Mouse (Mus musculus) forebrain, embryonic 16.5 days (tissue): Measurements from ENCODE around the gene Rps12-ps3. TPM values are rescaled to one million over a fixed set of nuclear protein-coding genes. Genes with fewer than 3 reads are reported as not detected.

Source experiments
- ATAC-seq: fragments of 200-750 bp; cut with Nextera tagmentation; 2 replicates; pipeline ENCODE4 v1.8.0; 2017; ENCODE audit warnings: mild to moderate bottlenecking, moderate library complexity
- H3K27ac ChIP-seq: fragments of 300-500 bp; sonication (generic); 2 replicates; pipeline ENCODE4 v1.5.1; 2014; ENCODE audit warnings: low read length, control low read depth
- H3K27me3 ChIP-seq: fragments of 300-500 bp; sonication (generic); replicated peaks from 2 replicates; pipeline ENCODE4 v1.6.1; 2014; ENCODE audit warnings: low read length; ENCODE audit not compliant: control insufficient read depth, insufficient read depth
- H3K36me3 ChIP-seq: fragments of 300-500 bp; sonication (generic); 2 replicates; pipeline ENCODE4 v1.6.1; 2014; ENCODE audit not compliant: control insufficient read depth, insufficient read depth
- H3K4me1 ChIP-seq: fragments of 300-500 bp; sonication (generic); replicated peaks from 2 replicates; pipeline ENCODE4 v1.6.1; 2014; ENCODE audit warnings: low read length; ENCODE audit not compliant: control insufficient read depth, insufficient read depth
- H3K4me2 ChIP-seq: fragments of 300-500 bp; sonication (generic); 2 replicates; pipeline ENCODE4 v1.6.1; 2014; ENCODE audit warnings: mild to moderate bottlenecking, low read length, control low read depth
- H3K4me3 ChIP-seq: fragments of 300-500 bp; sonication (generic); replicated peaks from 2 replicates; pipeline ENCODE4 v1.5.1; 2014; ENCODE audit warnings: mild to moderate bottlenecking, low read length, control low read depth
- H3K9ac ChIP-seq: fragments of 300-500 bp; sonication (generic); replicated peaks from 2 replicates; pipeline ENCODE4 v1.6.1; 2014; ENCODE audit warnings: low read depth, low read length, control low read depth
- H3K9me3 ChIP-seq: fragments of 300-500 bp; sonication (generic); 2 replicates; pipeline ENCODE4 v1.6.1; 2016; ENCODE audit warnings: low read length; ENCODE audit not compliant: control insufficient read depth
- whole genome bisulfite sequencing: fragments of 180-500 bp; shearing (Covaris S2); extraction: QIAGEN DNeasy Blood & Tissue Kit; methylation state at CpG from one replicate; pipeline ENCODE4 v1.1.7; 2014; 5-methylcytosine and 5-hydroxymethylcytosine counted together
- polyA plus RNA-seq: library from polyadenylated mRNA; unstranded; fragments of >200 nt; fragmentation: Nextera tagmentation; extraction: Ambion mirVana; gene quantifications from 2 replicates; pipeline ENCODE4 v1.2.1, GENCODE M21; 2015

Rps12-ps3 gene
- polyA plus RNA-seq, 1 experiment from 2014 or later = 4.7 TPM

- no peaks in the 10 kb centered on the region for H3K27me3 ChIP-seq
- no peaks in the 10 kb centered on the region for H3K36me3 ChIP-seq
- no peaks in the 10 kb centered on the region for H3K4me1 ChIP-seq
- H3K9ac ChIP-seq = no peak overlapping the region
- no peak overlapping the region for H3K27ac ChIP-seq
- no peak overlapping the region for H3K4me2 ChIP-seq
- no peak for ATAC-seq
- H3K4me3 ChIP-seq = no peak overlapping the region
- 23% methylated on average over 2 of the region's 2 CpGs for WGBS
- no peaks in the 10 kb centered on the region for H3K9me3 ChIP-seq
These were observed 38.4 kb downstream of the Rps12-ps3 start for GRCm38 (mm10) chr19:59360486-59360896.

- Histone ChIP-seq H3K4me3 (no peak overlapping the region), H3K27me3 (no peaks in the 10 kb centered on the region), H3K27ac (no peak overlapping the region), H3K9me3 (no peaks in the 10 kb centered on the region), H3K36me3 (no peaks in the 10 kb centered on the region), H3K4me2 (no peak overlapping the region), H3K4me1 (no peaks in the 10 kb centered on the region), H3K9ac (no peak overlapping the region)
- ATAC-seq = no peak
- 86% methylated on average over 6 of the region's 6 CpGs for WGBS
These were observed 40.6 kb downstream of the Rps12-ps3 start for GRCm38 (mm10) chr19:59362646-59363045.

DNA sequence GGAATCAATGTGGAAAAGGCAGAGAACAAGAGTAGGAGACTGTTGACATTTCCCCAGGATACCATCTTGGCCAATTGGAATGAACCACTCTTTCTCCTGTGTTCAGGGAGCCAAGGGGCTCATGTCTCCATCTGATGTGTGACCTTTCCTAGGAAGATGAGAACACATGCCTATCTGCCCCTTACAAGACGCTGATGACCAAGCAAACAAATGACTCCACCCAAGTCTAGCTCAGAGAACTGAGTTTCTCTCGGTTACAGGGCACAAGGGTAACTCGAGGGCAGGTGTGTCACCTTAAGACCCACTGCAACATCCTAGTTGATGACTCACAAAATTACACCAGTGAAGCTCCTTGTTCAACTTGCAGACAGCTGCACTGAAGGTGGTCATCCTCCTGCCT is 41.6 kb downstream of the Rps12-ps3 start:
- Histone ChIP-seq H3K4me1 (no peaks in the 10 kb centered on the region), H3K9me3 (no peaks in the 10 kb centered on the region), H3K27me3 (no peaks in the 10 kb centered on the region), H3K4me2 (no peak overlapping the region), H3K9ac (no peak overlapping the region), H3K36me3 (no peaks in the 10 kb centered on the region), H3K4me3 (no peak overlapping the region), H3K27ac (no peak overlapping the region)
- 87% methylated on average over 3 of the region's 3 CpGs for WGBS
- ATAC-seq = no peak

DNA sequence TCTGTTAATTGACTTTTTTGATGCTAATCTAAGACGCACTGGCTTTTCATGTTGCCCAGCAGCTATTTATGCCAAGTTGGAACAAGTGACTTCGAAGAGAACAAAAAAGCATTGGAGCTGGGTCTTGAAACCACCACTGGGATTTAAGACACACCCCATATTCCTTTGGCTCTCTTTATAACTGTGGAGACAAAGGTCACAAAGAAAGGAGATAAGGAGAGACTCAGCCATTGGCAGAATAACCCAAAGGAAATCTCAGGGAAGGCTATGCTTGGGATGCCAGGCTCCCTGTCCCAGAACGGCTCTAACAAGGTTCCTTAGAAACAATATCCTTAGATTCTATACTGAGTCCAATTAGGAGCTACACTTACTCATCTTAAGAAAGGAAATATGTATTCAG is 44.6 kb downstream of the Rps12-ps3 start:
- Histone ChIP-seq H3K9ac (no peak overlapping the region), H3K4me2 (no peak overlapping the region), H3K4me3 (no peak overlapping the region), H3K4me1 (no peaks in the 10 kb centered on the region), H3K9me3 (no peaks in the 10 kb centered on the region), H3K27ac (no peak overlapping the region), H3K36me3 (no peaks in the 10 kb centered on the region), H3K27me3 (no peaks in the 10 kb centered on the region)
- 43% methylated on average over 3 of the region's 3 CpGs for WGBS
- no peak for ATAC-seq

DNA sequence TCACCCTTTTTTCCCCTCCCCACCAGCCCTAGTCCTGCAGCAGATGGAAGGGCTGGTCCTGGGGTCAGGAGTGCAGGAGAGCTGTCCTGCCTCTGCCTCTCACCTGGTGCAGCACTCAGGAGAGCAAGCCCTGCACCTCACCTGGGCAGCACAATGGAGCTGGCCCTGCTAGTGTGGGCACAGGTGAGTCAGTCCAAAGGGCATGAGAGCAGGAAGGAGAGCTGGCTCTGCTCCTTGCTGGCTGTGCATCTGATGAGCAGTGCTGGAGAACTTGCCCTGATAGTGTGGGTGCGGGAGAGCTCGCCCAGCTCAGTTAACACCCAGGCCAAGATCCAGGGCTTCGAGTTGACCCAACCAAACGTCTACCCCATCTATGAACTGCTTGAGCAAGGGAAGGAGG is 45.8 kb downstream of the Rps12-ps3 start:
- H3K36me3 ChIP-seq = no peaks in the 10 kb centered on the region
- H3K4me1 ChIP-seq = no peaks in the 10 kb centered on the region

GRCm38 (mm10) chr19:59371016-59371415 is 48.9 kb downstream of the Rps12-ps3 start:
- Histone ChIP-seq H3K4me2 (no peak overlapping the region), H3K9me3 (0 out of 2 replicates have a peak, but pooled peaks cover 3% of the 10 kb centered on the region), H3K9ac (no peak overlapping the region), H3K4me1 (no peaks in the 10 kb centered on the region), H3K36me3 (no peaks in the 10 kb centered on the region), H3K27ac (no peak overlapping the region), H3K4me3 (no peak overlapping the region), H3K27me3 (no peaks in the 10 kb centered on the region)
- no peak for ATAC-seq
- WGBS = 82% methylated on average over 4 of the region's 4 CpGs

More for the DNA sequence above, 45.8 kb downstream of the Rps12-ps3 start:
- Histone ChIP-seq H3K9ac (no peak overlapping the region), H3K27me3 (no peaks in the 10 kb centered on the region), H3K4me3 (no peak overlapping the region), H3K4me2 (no peak overlapping the region), H3K27ac (no peak overlapping the region), H3K9me3 (no peaks in the 10 kb centered on the region)
- ATAC-seq = no peak
- 91% methylated on average over 4 of the region's 4 CpGs for WGBS

Other genes starting within 250 kb of the Rps12-ps3 start
- 78.5 and 86.5 TPM in 2 replicates for gene Shtn1, start 246.2 kb upstream of the Rps12-ps3 start, polyA plus RNA-seq
- gene Vax1, start 152.2 kb upstream of the Rps12-ps3 start, polyA plus RNA-seq = 0.89 and 1.0 TPM in 2 replicates
- gene Kcnk18, start 103.1 kb upstream of the Rps12-ps3 start, polyA plus RNA-seq = not detected in 2 replicates
- 19.8 and 21.0 TPM in 2 replicates for gene Slc18a2, start 61.4 kb upstream of the Rps12-ps3 start, polyA plus RNA-seq
- 8.0 and 8.4 TPM in 2 replicates for gene Pdzd8, start 23.5 kb downstream of the Rps12-ps3 start, polyA plus RNA-seq
- 13.1 and 13.8 TPM in 2 replicates for gene Emx2, start 136.1 kb downstream of the Rps12-ps3 start, polyA plus RNA-seq